Mouse (Mus musculus) megakaryocyte, embryonic 14.5 days (primary cell): ENCODE results near the gene Katnbl1.

Experiments
- FLI1 ChIP-seq: IDR thresholded peaks from 2 replicates; pipeline ENCODE4 v1.6.1; 2012; ENCODE audit warnings: low read length, inconsistent platforms, mixed read lengths
- GATA1 ChIP-seq: IDR thresholded peaks from 3 replicates; pipeline ENCODE4 v1.6.1; 2012; ENCODE audit warnings: mixed read lengths, low read length, inconsistent platforms, borderline replicate concordance

DNA sequence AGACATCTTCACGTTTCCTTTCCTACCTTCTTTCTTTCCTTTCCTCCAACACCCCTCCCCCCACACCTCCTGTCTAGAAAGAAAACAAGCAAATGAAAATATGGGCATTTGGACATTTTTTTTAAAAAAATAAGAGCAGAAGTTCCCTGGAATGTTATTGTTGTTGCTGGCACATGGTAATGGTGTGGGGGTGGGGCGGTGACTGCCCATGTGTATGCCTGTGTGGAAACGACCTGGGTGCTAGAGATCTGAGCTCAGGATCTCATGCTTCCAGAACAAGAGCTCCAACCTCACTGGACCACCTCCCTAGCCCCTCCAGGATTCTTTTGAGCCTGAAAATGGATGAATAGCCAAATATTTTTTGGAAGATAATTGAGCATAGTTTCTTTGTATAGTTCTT lies 37.9 kb upstream of the Katnbl1 start:
- TF ChIP-seq FLI1, result no peak
- TF ChIP-seq GATA1, result no peak
